In the genomic region with DNA sequence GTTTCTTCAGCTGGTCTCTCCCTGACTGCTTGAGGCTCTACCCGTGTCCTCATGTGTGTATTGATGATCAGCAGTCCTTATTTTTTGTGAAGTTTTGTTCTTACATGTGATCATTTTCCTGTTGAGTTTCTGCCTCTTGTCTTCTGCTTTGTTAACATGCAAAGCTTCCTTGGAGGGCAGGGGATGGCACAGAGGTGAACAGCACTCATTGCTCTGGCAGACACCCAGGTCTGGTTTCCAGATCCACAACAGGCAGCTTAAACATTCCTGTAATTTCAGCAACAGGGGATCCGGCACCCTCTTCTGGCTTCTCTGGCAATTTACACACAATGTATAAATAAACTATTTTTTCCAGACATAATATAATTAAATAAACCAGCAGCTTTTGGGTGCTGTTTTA, we compare ENCODE assay signal across 30 mouse cellular contexts.
A peak's percentile ranks its signal among the peaks of the same experiment; 100 is the strongest.
DNase-seq lines count a peak whose midpoint lies in the region; ATAC-seq and TF ChIP-seq lines count a peak whose summit lies in the region.
"Had no signal": no experiment of that assay in that cellular context is flagged by ENCODE, and none has a peak within 500 bp of the region (broad histone marks: within the 10 kb centered on the region; RNA-seq: fewer than 3 reads in every experiment).

No protein-coding gene starts in this region.

- H3K9ac ChIP-seq in forebrain, postnatal 0 days: no peak overlapping the region
- H3K9ac ChIP-seq in forebrain, embryonic 11.5 days (ENCODE audit: low read length): no peak overlapping the region
- H3K9ac ChIP-seq: embryonic facial prominence, embryonic 13.5 days; forebrain, embryonic 13.5 days; heart, embryonic 15.5 days; hindbrain, embryonic 14.5 days; limb, embryonic 13.5 days; liver, embryonic 12.5 days; neural tube, embryonic 12.5 days had no signal

- intact Hi-C loops in left cerebral cortex, postnatal 4 days (cut with DNase I): no loop called here

- H3K36me3 ChIP-seq in forebrain, postnatal 0 days (ENCODE audit: insufficient read depth): no peaks in the 10 kb centered on the region
- no peaks in the 10 kb centered on the region for H3K36me3 ChIP-seq in forebrain, embryonic 11.5 days (ENCODE audit: control insufficient read depth, insufficient read depth, low read length)
- H3K36me3 ChIP-seq in E14TG2a.4 (ENCODE audit: insufficient read depth, low read length): no peaks in the 10 kb centered on the region
- H3K36me3 ChIP-seq: embryonic facial prominence, embryonic 13.5 days; heart, embryonic 15.5 days; limb, embryonic 13.5 days; liver, embryonic 12.5 days; neural tube, embryonic 12.5 days had no signal

- H3K4me3 ChIP-seq in forebrain, postnatal 0 days (ENCODE audit: low read depth, low read length): no peak overlapping the region
- no peak overlapping the region for H3K4me3 ChIP-seq in forebrain, embryonic 11.5 days (ENCODE audit: low read depth, low read length)
- no peak overlapping the region for H3K4me3 ChIP-seq in E14TG2a.4 (replicated peaks; ENCODE audit: low read length)
- H3K4me3 ChIP-seq: embryonic facial prominence, embryonic 13.5 days; erythroblast, embryonic 14.5 days; forebrain, embryonic 13.5 days; gastrocnemius, adult 2 months; heart, embryonic 15.5 days; limb, embryonic 13.5 days; liver, embryonic 12.5 days; neural tube, embryonic 12.5 days had no signal

- peak; percentile 9 for DNase-seq in forebrain, postnatal 0 days
- no peak for DNase-seq in forebrain, embryonic 11.5 days (ENCODE audit: low spot score)
- DNase-seq in left cerebral cortex, postnatal 4 days: peak; percentile 63
- no peak for DNase-seq in left cerebral cortex, adult 11 months (ENCODE audit: low spot score)
- DNase-seq in brain, adult 2 months (ENCODE audit: low read depth, low spot score): peak; percentile 45
- DNase-seq in MN1 (ENCODE audit: low spot score): no peak
- DNase-seq: adrenal gland, adult 8-10 months; B cell, adult 2 months; cerebellum, adult 9-11 months; gastrocnemius, adult 2 months; heart, postnatal 36 days; kidney, adult 8-10 months; kidney, postnatal 25 days; layer of hippocampus, adult 9-11 months; lung, adult 18-20 months; lung, postnatal 10 days; right cerebral cortex, postnatal 25 days; thymus, postnatal 25 days had no signal

- H3K9me3 ChIP-seq in forebrain, postnatal 0 days (ENCODE audit: low read length): no peaks in the 10 kb centered on the region
- H3K9me3 ChIP-seq in forebrain, embryonic 11.5 days (ENCODE audit: control insufficient read depth, low read length): no peaks in the 10 kb centered on the region
- H3K9me3 ChIP-seq in E14TG2a.4 (ENCODE audit: low read length): no peaks in the 10 kb centered on the region
- H3K9me3 ChIP-seq: embryonic facial prominence, embryonic 13.5 days; forebrain, embryonic 13.5 days; heart, embryonic 15.5 days; limb, embryonic 13.5 days; liver, embryonic 12.5 days; neural tube, embryonic 12.5 days had no signal

- H3K4me1 ChIP-seq in forebrain, postnatal 0 days (ENCODE audit: insufficient read depth): no peaks in the 10 kb centered on the region
- H3K4me1 ChIP-seq in forebrain, embryonic 11.5 days (replicated peaks; ENCODE audit: control insufficient read depth, insufficient read depth, low read length): no peaks in the 10 kb centered on the region
- no peaks in the 10 kb centered on the region for H3K4me1 ChIP-seq in E14TG2a.4 (replicated peaks; ENCODE audit: low read depth, low read length)
- H3K4me1 ChIP-seq: embryonic facial prominence, embryonic 13.5 days; forebrain, embryonic 13.5 days; heart, embryonic 15.5 days; limb, embryonic 13.5 days; liver, embryonic 12.5 days; neural tube, embryonic 12.5 days had no signal

- ATAC-seq in forebrain, postnatal 0 days: no peak
- no peak for ATAC-seq in forebrain, embryonic 11.5 days (replicated peaks; ENCODE audit: low FRiP score)
- no peak for ATAC-seq in megakaryocyte-erythroid progenitor cell, adult 5-6 weeks (replicated peaks; ENCODE audit: low FRiP score, low TSS enrichment, poor library complexity, severe bottlenecking)
- ATAC-seq: forebrain, embryonic 13.5 days; liver, embryonic 12.5 days; Patski had no signal

- H3K27ac ChIP-seq in forebrain, postnatal 0 days (ENCODE audit: low read depth, low read length): no peak overlapping the region
- no peak overlapping the region for H3K27ac ChIP-seq in forebrain, embryonic 11.5 days (ENCODE audit: low read depth, low read length)
- H3K27ac ChIP-seq: embryonic facial prominence, embryonic 13.5 days; forebrain, embryonic 13.5 days; gastrocnemius, adult 2 months; heart, embryonic 15.5 days; hindbrain, embryonic 14.5 days; limb, embryonic 13.5 days; liver, embryonic 12.5 days; neural tube, embryonic 12.5 days had no signal

- WGBS in forebrain, postnatal 0 days: 80% methylated on average over 2 of the region's 2 CpGs
- 83% methylated on average over 2 of the region's 2 CpGs for WGBS in forebrain, embryonic 11.5 days

- no peak overlapping the region for H3K4me2 ChIP-seq in forebrain, postnatal 0 days (ENCODE audit: low read depth)
- no peak overlapping the region for H3K4me2 ChIP-seq in forebrain, embryonic 11.5 days (ENCODE audit: low read depth, low read length, severe bottlenecking)
- H3K4me2 ChIP-seq: embryonic facial prominence, embryonic 13.5 days; forebrain, embryonic 13.5 days; heart, embryonic 15.5 days; hindbrain, embryonic 14.5 days; limb, embryonic 13.5 days; liver, embryonic 12.5 days; midbrain, embryonic 11.5 days; neural tube, embryonic 12.5 days had no signal

- H3K27me3 ChIP-seq in forebrain, postnatal 0 days (ENCODE audit: insufficient read depth, low read length): no peaks in the 10 kb centered on the region
- no peaks in the 10 kb centered on the region for H3K27me3 ChIP-seq in forebrain, embryonic 11.5 days (ENCODE audit: control insufficient read depth, insufficient read depth, low read length)
- no peaks in the 10 kb centered on the region for H3K27me3 ChIP-seq in E14TG2a.4 (ENCODE audit: insufficient read depth, low read length)
- H3K27me3 ChIP-seq: embryonic facial prominence, embryonic 13.5 days; forebrain, embryonic 13.5 days; heart, embryonic 15.5 days; limb, embryonic 13.5 days; liver, embryonic 12.5 days; neural tube, embryonic 12.5 days had no signal

- TF ChIP-seq CTCF in forebrain, postnatal 0 days (IDR thresholded peaks at IDR 0.05; ENCODE audit: low read depth): no peak
- TF ChIP-seq CTCF in E14TG2a.4 (conservative IDR thresholded peaks at IDR 0.05; ENCODE audit: low read length): 0 out of 2 replicates have a peak, but pooled peaks have one; percentile 3

Comparison
In these comparisons a context has a peak if more than half of its experiments do, and no peak if none do; other contexts are left out.
1. DNase-seq: peak in forebrain, postnatal 0 days (single experiment), left cerebral cortex, postnatal 4 days (single experiment) and brain, adult 2 months (single experiment); none in forebrain, embryonic 11.5 days (single experiment), left cerebral cortex, adult 11 months (single experiment) and MN1 (single experiment).